Mouse (Mus musculus) spleen, postnatal 4 days (tissue): Measurements from ENCODE around the gene Olfr319.
"Not testable (repeated sequence)": the region's sequence is repeated elsewhere in the genome, so short reads cannot be mapped to it uniquely, and the experiment has no call there.

ENCODE experiments used
- DNase-seq, 2 experiments: peaks; one replicate each; pipeline ENCODE4 v3.0.0; 2022; ENCODE audit warnings: low spot score in 2 of 2

The Olfr319 gene

GRCm38 (mm10) chr11:58698862-58699261 is at the start of gene Olfr319:
TSS of gene Olfr319 (plus strand) at chr11:58699162.
- DNase-seq: no peak

GRCm38 (mm10) chr11:58655151-58655550 is 43.8 kb upstream of the Olfr319 start:
- DNase-seq: no peak

GRCm38 (mm10) chr11:58658596-58658995 is 40.4 kb upstream of the Olfr319 start, which contains the start of gene Olfr322:
TSS of gene Olfr322 (plus strand) at chr11:58658782.
- no peak for DNase-seq

- DNase-seq: no peak
Measured at GRCm38 (mm10) chr11:58669252-58669651, 29.7 kb upstream of the Olfr319 start.

GRCm38 (mm10) chr11:58671825-58672224 is 27.1 kb upstream of the Olfr319 start:
- DNase-seq: no peak

DNA sequence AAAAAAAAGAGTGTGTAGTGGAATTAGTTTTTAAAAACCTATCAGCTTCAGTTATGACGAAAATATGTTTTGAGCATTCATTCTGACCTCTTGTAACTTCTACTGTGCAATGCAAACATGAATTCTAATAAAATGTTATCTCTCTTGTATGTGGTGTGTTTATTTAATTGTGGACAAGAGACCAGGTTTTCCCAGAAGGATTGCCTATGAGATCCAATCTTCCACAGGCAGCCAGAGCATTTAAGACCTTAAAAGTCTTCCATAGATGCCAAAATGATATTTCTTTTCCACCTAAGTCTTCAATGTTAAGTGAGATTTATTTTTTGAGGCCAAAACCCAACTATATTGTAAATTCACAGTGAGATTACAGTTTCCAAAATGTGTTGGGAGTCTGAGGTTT is 18.2 kb upstream of the Olfr319 start, which contains the start of gene Olfr320:
Olfr320 (plus strand) TSS at position 301 of the 400 bp plus-strand sequence.
- DNase-seq: no peak

DNA sequence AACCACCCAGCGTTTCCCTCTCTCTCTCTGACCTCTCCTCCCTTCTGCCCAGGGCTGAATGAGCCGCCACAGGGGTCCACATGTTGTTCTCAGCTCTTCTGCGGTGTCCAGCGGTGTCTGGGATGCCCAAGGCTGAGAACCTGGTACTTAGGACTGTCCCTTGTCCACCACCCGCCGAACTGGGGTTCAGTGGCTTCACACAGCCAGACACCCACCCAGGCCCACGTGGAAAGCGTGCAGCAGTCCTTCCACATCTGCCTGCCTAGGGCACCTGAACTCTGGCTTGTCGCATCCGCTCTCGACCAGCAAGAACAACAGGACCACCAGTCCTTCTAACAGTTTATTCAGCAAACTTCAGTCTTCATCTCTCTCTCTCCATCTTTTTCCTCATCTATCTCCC is 10.1 kb downstream of the Olfr319 start:
- DNase-seq: no peak

DNA sequence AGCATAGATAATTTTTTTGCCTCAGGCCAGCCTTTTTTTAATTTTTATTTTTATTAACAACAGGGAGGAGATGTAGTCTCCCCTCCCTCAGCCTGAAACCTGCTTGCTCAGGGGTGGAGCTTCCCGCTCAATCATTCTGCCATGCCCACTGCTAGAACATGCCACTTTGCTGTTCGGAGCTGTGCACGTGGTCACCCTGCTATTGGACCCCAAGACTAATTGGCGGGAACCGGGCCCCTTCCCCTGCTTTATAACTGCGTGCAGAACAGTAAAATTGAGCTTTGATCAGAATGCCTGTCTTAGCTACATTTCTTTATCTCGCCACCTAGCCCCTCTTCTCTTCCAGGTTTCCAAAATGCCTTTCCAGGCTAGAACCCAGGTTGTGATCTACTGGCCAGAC is 18.8 kb downstream of the Olfr319 start:
- not testable (repeated sequence) for DNase-seq

DNA sequence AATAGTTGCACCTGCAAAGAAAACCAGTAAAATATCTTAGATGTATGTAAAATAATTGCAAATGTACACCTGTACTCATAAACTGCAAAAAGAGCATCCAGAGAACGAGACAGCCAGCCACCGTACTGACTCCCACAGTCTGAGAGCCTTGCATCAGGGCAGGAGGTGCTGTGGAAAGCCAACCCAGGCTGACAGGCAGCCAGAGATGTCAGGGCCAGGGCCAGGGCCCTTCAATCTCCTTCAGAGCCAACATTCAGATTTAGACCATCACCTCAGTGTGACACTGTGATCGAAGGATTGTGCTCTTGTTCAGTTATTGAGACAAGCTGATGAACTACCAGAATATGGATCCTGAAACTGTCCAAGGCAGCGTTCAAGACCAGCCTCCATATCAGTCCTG is 20.7 kb downstream of the Olfr319 start:
- no peak for DNase-seq

- DNase-seq: no peak
Measured at GRCm38 (mm10) chr11:58723914-58724313, 25.0 kb downstream of the Olfr319 start, which contains the start of gene Olfr318. TSS of gene Olfr318 (minus strand) at chr11:58724014.

DNA sequence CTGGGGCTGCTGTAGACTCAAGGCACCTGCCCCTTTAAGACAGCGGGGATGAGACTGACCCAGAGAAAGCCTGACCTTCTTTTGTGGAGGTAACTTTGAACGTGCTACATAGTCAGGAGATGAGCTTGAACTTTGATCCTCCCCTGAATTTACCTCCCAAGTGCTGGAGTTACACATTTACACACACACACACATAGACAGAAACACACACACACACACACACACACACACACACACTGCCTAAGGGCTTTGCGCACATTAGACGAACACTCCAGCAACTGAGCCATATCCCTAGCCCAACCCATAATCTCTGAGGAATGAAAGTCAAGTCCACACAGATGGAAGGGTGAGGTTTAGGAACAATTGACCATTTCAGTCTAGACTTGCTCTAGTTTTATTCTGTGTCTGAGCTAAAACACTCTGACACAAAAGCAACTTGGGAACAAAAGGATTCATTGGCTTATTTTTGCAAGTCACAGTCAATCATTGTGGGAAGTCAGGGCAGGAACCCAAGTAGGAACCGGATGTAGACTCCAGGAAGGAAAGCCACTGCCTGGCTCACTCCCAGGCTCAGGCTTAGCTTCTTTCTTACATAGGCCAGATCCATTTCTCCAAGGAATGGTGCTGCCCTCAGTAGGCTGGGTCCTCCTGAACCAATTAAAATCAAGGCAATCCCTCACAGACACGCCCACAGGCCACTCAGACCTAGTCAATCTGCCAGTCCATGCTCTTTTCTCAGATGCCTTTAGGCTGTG is 29.1 kb downstream of the Olfr319 start:
- DNase-seq: not testable (repeated sequence)

- no peak for DNase-seq
Measured at GRCm38 (mm10) chr11:58733372-58733771, 34.4 kb downstream of the Olfr319 start.

DNA sequence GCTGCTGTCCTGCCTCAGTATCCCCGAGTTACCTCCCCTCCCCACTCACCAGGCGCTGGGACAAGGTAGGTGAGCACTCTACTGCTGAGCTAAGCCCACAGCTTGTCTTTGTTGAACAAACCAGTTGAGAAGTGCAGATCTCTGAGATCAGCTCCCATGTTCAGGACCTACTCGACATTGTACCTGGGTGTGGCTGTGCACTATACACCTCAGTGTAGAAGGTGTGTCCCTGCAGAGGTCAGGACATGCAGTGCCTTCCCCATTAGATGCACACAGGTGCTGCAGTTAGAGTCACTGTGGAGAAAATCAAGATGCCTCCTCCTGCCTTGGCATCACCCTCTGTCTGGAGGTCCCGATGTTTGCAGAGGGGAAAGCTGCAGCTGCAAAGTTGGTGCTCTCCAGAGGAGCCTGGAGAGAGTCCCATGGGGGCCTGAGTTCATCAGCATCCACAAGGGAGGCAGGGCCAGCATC is 39.9 kb downstream of the Olfr319 start, which contains the start of gene Olfr317:
Olfr317 (minus strand) TSS at position 421 of the 471 bp plus-strand sequence.
- DNase-seq: no peak

- not testable (repeated sequence) for DNase-seq
Measured at GRCm38 (mm10) chr11:58751096-58751495, 52.1 kb downstream of the Olfr319 start.

DNA sequence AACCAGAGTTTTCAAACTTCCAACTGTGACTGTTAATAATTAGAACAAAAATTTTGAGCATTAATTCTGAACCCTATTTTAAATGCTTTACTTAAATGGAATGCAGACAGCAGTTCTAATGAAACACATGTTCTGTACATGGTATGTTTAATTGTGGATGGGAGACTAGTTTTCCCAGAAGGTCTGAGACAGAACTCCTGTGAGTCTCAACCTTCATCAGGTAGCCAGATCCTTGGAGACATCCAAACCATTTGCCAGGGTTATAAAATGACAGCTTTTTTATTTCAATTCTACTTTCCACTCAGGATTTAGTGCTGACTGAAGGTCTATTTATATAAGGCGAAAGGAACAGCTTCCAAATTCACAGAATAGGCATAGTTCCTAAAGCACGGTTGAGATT is 53.5 kb downstream of the Olfr319 start, which contains the start of gene Olfr316:
Olfr316 (plus strand) TSS at position 301 of the 400 bp plus-strand sequence.
- DNase-seq: no peak
